Mouse (Mus musculus): ENCODE measurements around the gene Kcnh4.

- TF ChIP-seq POLR2A (IDR thresholded peaks at IDR 0.05; ENCODE audit: insufficient read depth, low read depth, low read length) (no peak), CTCF (IDR thresholded peaks at IDR 0.05; ENCODE audit: insufficient read depth, low read depth, low read length) (no peak)
Observed at GRCm38 (mm10) chr11:100718866-100719265, 40.9 kb downstream of the Kcnh4 start.
